In the genomic region with DNA sequence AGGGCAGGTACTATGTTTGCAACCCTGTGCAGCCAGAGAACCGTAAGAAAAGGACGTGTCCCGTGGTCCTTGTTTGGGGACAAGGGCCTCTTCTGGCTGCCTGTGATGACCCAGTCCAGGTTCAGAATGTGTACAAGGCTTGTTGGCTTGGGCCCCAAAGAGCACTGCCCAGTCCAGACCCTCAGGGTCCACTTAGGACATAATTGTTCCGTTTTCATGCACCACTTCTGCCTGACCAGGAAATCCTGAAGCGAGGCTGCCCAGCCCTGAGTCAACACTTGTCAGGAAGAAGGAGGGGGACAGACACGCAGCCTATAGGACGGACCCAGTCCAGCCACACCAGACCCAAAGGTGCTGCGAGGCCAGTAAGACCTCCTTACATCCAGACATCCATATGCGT, we compare ENCODE assay signal across 16 mouse cellular contexts. TPM values are rescaled to one million over a fixed set of nuclear protein-coding genes. Genes with fewer than 3 reads are reported as not detected.
DNase-seq lines count a peak whose midpoint lies in the region; ATAC-seq lines count a peak whose summit lies in the region.
"Had no signal": no experiment of that assay in that cellular context is flagged by ENCODE, and none has a peak within 500 bp of the region (broad histone marks: within the 10 kb centered on the region; RNA-seq: fewer than 3 reads in every experiment).

No protein-coding gene starts in this region.

- H3K36me3 ChIP-seq in neural tube, embryonic 13.5 days = no peaks in the 10 kb centered on the region
- H3K36me3 ChIP-seq: heart, embryonic 12.5 days; limb, embryonic 12.5 days; stomach, embryonic 15.5 days had no signal

- H3K4me3 ChIP-seq in neural tube, embryonic 13.5 days = no peak overlapping the region
- H3K4me3 ChIP-seq: heart, embryonic 12.5 days; limb, embryonic 12.5 days; stomach, embryonic 15.5 days had no signal

- H3K9ac ChIP-seq in neural tube, embryonic 13.5 days = no peak overlapping the region
- H3K9ac ChIP-seq: heart, embryonic 12.5 days; limb, embryonic 12.5 days; stomach, embryonic 15.5 days had no signal

- no peaks in the 10 kb centered on the region for H3K9me3 ChIP-seq in neural tube, embryonic 13.5 days
- H3K9me3 ChIP-seq: heart, embryonic 12.5 days; limb, embryonic 12.5 days; stomach, embryonic 15.5 days had no signal

- peaks cover 17% of the 10 kb centered on the region for H3K4me1 ChIP-seq in neural tube, embryonic 13.5 days (replicated peaks)

- no peak overlapping the region for H3K4me2 ChIP-seq in neural tube, embryonic 13.5 days
- H3K4me2 ChIP-seq: heart, embryonic 12.5 days; limb, embryonic 12.5 days; stomach, embryonic 15.5 days had no signal

- H3K27ac ChIP-seq in neural tube, embryonic 13.5 days (replicated peaks) = 0 out of 2 replicates have a peak overlapping the region, but pooled peaks have one; percentile 13
- H3K27ac ChIP-seq: limb, embryonic 12.5 days; stomach, embryonic 15.5 days had no signal

- no peaks in the 10 kb centered on the region for H3K27me3 ChIP-seq in neural tube, embryonic 13.5 days
- H3K27me3 ChIP-seq: heart, embryonic 12.5 days; limb, embryonic 12.5 days; stomach, embryonic 15.5 days had no signal

- DNase-seq in kidney, adult 11 months = peak; percentile 37
- DNase-seq in kidney, adult 18-20 months = no peak
- no peak for DNase-seq in neural tube, embryonic 10.5 days (ENCODE audit: extremely low spot score, low spot score)
- peak; percentile 87 for DNase-seq in lung, postnatal 36 days
- no peak for DNase-seq in cerebellum, adult 9-11 months
- no peak for DNase-seq in gastrocnemius, postnatal 4 days (ENCODE audit: low spot score in 2 of 2)
- DNase-seq: adrenal gland, adult 2 months; B cell, adult 2 months; cerebellum, postnatal 10 days; gastrocnemius, postnatal 10 days; thymus, postnatal 25 days had no signal

- no peak for ATAC-seq in neural tube, embryonic 13.5 days (ENCODE audit: low read depth)
- no peak for ATAC-seq in erythroid progenitor cell, adult 5-6 weeks (replicated peaks; ENCODE audit: low FRiP score, poor library complexity, severe bottlenecking)

- WGBS in neural tube, embryonic 13.5 days = 80% methylated on average over 9 of the region's 9 CpGs

RNA-seq across cellular contexts. Expression of a gene that starts 26.0 kb away (rescaled TPM):
- polyA plus RNA-seq in neural tube, embryonic 13.5 days (2015; fragmentation: Nextera tagmentation; extraction: Ambion mirVana) = 0.69 and 1.1 TPM in 2 replicates
- total RNA-seq in erythroid progenitor cell, adult 5-6 weeks (2015; ENCODE audit: low replicate concordance) = 8.3 and 9.6 TPM in 2 replicates
- total RNA-seq in erythroid progenitor cell, adult 5-6 weeks (2017; ENCODE audit: low replicate concordance) = 0.30 and 1.3 TPM in 2 replicates
- total RNA-seq in gastrocnemius, postnatal 4 days (2021) = 10 to 100 TPM; 10.9 to 19.6 TPM

RNA-seq across cellular contexts. Expression of a gene that starts 41.1 kb away (rescaled TPM):
- polyA plus RNA-seq in neural tube, embryonic 13.5 days (2015; fragmentation: Nextera tagmentation; extraction: Ambion mirVana) = 6.2 and 7.5 TPM in 2 replicates
- not detected in 2 replicates for total RNA-seq in erythroid progenitor cell, adult 5-6 weeks (2015; ENCODE audit: low replicate concordance)
- total RNA-seq in erythroid progenitor cell, adult 5-6 weeks (2017; ENCODE audit: low replicate concordance) = not detected in 2 replicates
- total RNA-seq in gastrocnemius, postnatal 4 days (2021) = 10 to 100 TPM; 11.6 to 12.9 TPM

Comparison
In these comparisons a context has a peak if more than half of its experiments do, and no peak if none do; other contexts are left out.
1. DNase-seq: peak in kidney, adult 11 months (single experiment) and lung, postnatal 36 days (single experiment); none in kidney, adult 18-20 months (single experiment), neural tube, embryonic 10.5 days (single experiment), cerebellum, adult 9-11 months (single experiment) and gastrocnemius, postnatal 4 days (0 of 2).
2. RNA of a gene that starts 41.1 kb away (total RNA-seq): 11.6 to 12.9 TPM in gastrocnemius, postnatal 4 days; not detected in erythroid progenitor cell, adult 5-6 weeks; every median in the first group is over 10 times any median in the second.